Mouse (Mus musculus) gastrocnemius, postnatal 36 days (tissue): ENCODE measurements around the gene Prss48. TPM values are rescaled to one million over a fixed set of nuclear protein-coding genes. Genes with fewer than 3 reads are reported as not detected.
A peak's percentile ranks its signal among the peaks of the same experiment; 100 is the strongest.

Experiments
- DNase-seq, 2 experiments: peaks; one replicate each; pipeline ENCODE4 v3.0.0; 2022
- intact Hi-C: fragments of 180-260 bp; cut with DNase I; formaldehyde crosslinking; loops from one replicate; pipeline ENCODE4 v1.15.1; 2025
- long read RNA-seq, 2 experiments: library from polyadenylated mRNA; stranded (forward); transcript quantifications; one replicate each; pipeline ENCODE4 v2.0.0; 2021
- total RNA-seq, 2 experiments: library from RNA; stranded (reverse); gene quantifications; 2 replicates each; pipeline ENCODE4 v1.2.3; 2021

Gene Prss48
- total RNA-seq = not detected
- long read RNA-seq, experiment 1 = 0 reads
- long read RNA-seq, experiment 2 = 0 reads

DNA sequence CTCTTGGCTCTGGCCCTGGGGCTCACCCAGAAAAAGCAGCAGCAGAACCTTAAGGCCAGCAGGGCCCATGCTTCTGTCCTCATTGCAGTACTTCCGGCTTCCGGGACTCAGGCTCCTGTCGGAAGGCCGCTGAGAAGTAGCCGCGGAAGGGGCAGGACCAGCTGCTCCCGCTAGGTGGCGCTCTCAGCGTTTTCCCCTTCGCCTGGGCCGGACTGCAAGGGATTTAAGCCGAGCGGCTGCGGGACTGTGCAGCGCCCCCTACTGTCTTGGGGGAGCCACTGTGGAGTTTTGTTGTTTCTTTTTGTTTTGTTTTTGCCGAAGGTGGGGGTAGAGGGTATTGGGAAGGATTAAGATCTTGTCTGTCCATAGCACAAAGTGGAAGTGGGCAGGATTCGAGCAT is at the start of gene Prss48:
Prss48 (minus strand) TSS at position 69 of the 400 bp plus-strand sequence.
- no peak for DNase-seq
- intact Hi-C loops = no loop called here

DNA sequence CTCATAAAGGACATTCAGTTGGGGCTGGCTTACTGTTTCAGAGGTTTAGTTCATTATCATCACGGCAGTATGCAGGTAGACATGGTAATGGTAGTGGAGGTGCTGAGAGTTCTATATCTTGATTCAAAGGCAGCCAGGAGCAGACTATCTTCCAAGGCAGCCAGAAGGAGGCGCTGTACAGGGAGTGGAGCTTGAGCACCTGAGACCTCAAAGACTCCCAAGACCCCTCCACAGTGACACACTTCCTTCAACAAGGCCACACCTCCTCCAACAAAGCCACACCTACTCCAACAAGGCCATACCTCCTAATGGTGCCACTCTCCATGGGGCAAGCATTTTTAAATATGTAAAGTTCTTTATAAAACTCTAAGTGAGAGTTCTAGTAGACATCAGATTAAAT is 46.8 kb upstream of the Prss48 start:
- intact Hi-C loops = no loop called here
- DNase-seq = no peak

DNA sequence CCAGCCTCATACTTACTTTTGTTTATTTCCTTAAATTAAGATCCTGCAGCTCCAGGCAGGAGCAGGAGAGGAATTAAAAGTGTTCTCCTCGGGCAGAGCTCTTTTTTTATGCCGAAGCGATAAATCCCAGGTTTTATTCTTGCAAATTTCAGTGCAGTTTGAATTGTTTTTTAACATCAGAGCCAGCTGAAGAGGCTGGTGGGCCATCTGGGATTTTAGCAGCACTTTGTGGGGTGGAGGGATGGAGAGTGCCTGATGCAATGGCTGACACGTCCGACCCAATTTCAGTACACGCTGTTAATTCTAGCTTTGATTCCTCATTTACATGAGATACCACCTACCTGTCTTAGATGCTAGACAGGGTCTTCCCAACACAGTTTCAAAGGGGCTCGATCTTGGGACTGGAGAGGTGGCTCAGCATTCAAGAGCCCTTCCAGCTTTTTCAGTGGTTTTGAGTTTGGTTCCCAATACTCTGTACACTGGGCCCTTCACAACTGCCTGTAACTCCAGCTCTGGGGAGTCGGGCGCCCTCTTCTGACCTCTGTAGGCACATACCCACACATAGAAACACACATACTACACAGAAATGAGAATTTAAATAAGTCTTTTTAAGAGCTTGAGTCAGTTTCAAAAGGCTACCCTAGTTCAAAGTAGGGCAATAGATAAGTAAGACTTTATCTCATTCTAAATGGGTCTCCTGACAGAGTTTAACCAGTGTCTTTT is 45.6 kb upstream of the Prss48 start:
- intact Hi-C loops = no loop called here
- DNase-seq = no peak

DNA sequence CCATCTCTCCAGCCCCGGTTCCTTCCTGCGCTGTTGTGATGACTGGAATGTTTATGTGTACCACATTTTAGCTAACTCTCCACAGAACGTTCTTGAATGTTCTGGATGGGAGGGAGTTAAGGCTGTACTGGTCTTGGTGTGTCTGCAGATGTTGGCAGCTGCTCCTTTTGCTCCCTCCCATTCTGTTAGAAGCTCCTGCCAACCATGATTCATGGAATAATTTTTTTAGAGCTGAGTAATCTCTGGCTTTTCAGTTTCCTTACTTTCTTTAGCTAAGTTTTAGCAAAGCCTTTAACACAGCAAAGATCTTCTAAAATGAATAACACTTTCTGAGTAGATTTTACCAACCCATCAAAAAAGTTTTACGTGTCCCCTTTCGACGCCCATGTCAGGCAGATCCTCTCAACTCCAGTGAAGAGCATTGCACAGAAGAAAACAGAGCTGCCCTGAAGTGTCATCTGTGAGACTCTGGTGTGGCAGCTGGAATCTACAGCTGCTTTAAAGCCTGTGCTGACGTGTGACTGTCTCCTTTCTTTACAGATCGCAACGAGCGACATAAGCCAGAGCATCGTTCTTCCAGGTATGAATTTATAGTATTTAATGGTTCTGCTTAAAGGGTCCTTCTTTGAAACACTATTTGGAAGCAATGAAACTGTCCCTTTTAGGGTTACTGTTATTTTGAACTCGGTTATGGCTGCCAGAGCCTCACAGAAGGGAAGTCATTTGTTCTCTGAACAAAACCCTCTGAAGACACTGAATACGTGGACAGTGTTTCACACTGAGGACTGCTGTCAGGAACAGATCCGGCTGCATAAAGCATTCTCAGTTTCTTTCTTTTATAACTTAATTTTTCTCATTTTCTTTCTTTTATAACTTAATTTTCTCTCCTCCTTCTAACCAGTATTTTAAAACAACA is 38.3 kb upstream of the Prss48 start:
- intact Hi-C loops = no loop called here
- DNase-seq = no peak

DNA sequence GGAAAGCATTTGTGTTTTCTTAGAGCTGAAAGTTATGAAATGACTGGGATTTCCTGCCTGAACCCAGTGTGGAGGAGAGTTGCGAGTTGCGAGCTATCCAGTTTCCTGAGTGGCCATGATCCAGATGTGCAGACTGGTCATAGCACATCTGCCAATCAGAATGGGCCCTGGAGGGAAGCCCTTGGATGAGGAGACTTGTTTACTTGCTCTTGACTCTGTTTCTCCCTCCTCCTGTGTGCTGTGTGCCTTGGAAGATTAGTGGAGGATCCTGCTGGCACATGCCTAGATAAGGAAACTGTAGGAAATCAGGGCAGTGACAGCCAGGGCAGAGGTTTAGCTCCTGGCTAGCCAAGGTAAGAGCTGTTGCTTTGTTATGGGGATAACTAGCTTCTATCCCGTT is 36.4 kb upstream of the Prss48 start:
- peak; percentile 58 to 67 for DNase-seq
- intact Hi-C loops = loop anchor here (5.0 kb wide), 1 partner anchor 399 kb away; no protein-coding TSS in a partner anchor

DNA sequence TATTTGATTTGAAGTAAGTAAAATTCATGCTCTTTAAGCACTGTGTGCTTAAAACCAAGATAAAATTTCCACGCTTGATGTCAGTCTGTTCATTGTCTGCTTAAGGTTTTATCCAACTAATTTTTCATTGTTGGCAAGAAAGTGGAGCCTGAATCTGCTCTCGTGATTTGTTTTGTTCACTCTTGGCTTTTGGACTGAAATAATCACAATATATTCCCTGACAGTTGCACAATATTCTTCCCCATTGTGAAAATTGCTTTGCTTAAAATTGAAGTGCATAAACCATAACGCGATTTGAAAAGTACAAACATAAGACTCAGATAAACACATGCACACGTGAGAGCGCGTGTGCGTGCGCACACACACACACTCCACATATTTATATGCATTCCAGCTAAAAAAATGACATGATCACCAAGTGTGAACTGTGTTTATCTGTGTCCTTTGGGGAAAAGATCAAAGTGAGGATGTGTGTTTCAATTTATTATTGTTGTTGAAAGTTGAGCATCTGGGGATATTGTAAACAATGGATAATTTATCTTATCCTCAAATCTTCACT is 35.7 kb upstream of the Prss48 start:
- intact Hi-C loops = loop anchor here (5.0 kb wide), 1 partner anchor 399 kb away; no protein-coding TSS in a partner anchor
- DNase-seq = no peak

DNA sequence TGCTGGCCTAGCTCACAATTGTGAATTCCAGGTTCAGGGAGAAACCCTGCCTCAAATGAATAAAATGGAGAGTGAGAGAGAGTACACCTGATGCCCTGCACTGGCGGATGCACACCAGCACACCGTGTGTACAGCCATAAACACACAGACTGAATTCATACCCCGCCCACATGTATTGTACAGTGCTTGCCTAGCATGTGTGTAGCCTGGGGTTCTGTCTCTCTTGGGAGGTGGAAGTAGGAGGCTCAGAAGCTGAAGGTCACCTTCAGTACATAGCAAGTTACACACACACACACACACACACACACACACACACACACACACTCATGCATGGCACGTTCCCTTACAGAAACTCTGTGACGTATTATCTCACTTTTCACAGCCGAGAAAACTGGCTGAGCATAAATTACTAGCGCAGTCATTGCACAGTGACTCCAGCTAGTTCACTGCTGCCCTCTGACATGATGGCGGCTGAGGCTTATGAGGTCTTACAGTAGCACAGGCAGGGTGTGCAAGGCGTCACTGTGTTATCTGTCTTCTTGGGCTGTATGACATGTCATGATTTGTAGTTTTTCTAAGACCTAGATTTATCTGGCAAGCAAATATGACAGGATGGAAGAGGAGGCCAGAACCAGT is 31.3 kb upstream of the Prss48 start:
- DNase-seq = no peak
- intact Hi-C loops = no loop called here

DNA sequence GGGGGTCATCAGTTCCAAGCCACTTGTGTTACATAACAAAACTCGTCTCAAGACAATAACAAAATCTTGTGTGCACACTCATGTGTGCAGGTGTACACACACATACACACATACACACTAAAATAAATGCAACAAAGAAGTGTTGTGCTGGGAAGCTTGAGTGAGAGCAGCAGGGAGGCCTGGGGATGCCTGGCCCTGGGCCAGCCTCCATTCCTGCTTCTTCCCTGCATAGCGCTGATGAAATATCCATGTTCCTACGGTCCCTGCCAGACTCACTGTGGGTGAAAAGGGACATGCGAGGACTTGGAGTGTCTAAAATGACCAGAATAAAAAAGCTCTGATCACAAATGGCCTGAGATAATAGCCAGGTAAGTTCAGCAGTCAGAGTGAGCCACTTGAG is 28.3 kb upstream of the Prss48 start:
- DNase-seq = no peak
- intact Hi-C loops = no loop called here

DNA sequence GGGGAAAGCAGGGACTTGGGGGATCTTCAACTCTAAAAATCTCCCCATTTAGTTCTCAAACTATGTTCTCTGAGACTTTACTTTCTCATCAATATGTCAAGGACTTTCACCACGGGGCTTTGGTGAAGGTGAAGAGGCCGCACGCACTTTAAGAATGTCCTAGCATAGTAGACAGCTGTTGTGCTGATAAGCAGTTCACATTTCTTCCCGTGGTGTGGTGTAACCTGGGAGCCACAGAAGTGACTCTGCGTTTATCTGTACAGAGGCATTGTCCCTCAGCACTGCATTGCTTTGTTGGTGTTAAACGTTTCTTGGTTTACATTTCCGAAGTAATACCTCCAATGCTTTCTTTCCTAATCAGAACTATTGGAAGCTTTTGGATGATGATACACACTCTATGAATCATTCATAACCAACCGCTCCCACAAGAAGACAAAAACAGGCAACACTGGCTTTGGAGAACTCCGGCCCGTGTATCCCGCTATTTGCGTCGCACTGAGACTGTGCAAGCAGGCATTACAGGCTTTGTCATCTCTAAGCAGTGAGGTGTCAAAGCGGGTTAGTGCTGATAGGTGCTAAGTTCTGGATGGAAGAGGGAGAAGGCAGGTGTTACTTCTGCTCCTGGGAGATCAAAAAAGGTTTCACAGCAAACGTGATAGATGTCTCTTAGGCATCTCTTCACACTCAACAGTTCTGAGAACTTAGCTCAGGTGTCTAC is 26.5 kb upstream of the Prss48 start:
- DNase-seq = no peak
- intact Hi-C loops = no loop called here

DNA sequence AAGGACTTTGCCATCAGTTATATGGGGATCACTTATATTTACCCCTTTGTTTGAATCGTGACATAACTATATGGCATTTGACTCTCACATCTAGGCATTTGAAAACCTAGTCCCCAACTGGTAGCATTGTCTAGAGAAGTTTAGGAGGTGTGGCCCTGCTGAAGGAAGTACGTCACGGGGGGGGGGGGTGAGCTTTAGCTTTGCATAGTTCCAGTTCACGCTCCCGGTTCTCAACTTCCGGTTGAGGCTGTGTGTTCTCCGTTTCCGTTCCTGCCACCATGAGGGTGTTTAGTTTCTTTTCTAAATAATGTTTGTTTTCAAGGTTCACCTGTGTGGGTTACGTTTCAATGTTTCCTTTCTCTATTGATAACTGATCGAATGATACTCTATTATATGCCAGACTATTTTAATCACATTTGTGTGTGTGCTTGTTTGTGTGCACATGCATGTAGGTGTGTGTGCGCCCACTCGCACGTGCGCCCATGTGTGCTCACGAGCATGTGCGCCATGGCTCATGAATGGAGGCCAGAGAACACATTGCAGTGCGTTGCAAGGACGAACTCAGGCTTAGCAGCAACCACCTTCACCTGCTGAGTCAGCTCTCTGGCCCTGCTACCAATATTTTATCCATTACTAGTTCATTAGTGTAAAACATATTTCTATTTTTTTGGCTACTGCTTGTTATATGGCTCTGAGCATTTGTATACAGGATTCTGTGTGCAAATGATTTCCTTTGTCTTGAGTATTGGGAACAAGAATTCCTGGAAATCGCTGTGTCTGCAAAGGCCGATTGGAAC is 23.2 kb upstream of the Prss48 start:
- intact Hi-C loops = no loop called here
- no peak for DNase-seq

DNA sequence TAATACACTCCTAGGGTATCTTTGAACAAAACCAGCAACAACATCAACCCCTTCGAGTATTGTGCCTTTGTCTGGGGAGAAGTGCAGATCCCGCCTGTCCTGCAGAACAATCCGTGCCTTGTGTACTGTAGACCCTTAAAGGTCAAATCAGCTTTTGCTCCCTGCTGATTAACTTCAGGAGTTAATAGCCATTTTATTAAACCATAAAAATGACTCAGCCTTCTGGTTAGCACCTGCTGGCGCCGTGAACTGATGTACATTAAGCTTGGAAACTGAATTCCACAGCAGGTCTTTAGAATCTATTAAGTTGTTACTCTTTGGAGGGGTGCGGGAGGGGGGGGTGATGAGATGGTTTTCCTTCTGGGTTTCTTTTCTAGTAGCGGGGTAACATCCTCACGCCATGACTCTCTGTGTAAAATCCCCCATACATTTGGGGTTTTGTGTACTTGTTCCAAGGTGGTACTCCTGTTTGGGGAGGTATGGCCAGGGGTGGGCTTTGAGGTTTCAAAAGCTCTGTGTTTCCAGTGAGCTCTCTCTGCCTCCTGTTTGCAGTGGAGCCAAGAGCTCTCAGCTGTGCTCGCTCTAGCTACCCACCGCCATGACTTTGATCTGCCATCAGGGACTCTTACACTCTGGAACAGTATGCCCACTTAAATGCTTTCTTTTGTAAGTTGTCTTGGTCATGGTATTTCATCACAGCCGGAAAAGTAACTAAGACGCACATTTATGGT is 21.9 kb upstream of the Prss48 start:
- intact Hi-C loops = no loop called here
- no peak for DNase-seq

DNA sequence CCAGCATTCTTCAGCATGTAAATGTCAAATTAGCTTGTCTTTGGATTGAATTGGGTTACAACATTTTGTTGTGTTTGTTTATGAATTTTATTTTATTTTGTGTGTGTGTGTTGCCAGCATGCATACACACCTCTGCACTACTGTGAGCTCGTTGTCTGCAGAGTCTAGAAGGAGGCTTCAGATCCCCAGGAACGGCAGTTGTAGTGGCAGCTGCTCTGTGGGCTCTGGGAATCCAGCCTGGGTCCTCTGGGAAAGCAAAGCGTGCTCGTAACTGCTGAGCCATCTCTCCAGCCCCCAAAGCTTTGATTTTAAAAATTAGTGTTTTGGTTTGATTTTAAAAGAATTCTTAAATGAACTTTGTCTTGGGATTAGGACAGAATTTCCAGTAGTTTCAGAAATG is 19.4 kb upstream of the Prss48 start:
- intact Hi-C loops = no loop called here
- no peak for DNase-seq

DNA sequence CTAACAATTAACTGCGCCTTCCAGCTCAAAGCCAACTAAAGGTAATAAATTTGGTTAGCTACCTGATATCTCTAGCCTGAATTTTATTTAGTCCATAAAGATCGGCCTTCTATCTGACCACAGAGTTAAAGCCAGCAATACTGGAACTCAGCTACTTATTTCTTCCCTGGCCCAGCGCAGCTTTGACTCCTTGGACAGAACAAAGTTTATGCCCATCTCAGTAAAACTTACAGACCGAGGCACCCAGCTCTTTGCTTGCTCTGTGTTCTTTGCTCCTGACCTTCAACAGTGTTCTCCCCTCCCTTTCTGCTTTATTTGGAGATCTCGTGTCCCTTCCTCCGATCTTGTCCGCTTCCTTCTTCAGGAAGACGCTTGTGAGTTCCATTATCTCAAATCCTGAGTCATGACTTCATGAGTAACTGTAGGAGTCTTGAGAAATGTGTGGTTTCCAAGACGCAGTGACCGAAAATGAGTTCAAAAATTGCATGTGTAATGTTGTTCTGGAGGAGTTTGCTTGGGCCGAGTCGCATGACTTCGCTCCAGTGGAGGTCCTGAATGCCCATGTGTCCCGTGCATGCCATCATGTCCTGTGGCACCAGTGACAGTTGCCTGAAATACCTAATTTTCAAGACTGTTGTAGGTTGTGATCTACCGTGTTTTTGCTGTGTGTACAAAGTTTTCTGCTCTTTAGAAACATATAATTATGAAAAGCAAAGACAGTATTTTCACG is 18.8 kb upstream of the Prss48 start:
- intact Hi-C loops = no loop called here
- DNase-seq = no peak

DNA sequence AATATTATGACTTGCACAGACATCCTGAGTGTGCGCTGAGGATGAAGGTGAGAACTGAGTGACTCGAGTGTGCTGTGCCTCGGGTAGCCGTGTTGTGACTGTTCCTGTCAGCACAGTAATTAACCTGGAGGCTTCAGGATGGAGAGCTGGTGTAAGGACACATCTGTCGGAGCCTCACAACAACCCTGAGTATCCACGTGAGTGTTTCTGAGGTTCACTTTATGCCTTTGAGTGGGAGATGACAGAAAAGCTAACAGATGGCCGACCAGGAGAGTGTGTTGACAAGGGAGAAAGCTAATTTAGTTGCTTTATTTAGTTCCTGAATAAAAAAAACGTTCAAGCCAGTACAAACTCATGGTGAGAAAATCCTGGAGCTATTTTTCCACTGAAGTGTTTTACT is 15.2 kb upstream of the Prss48 start:
- no peak for DNase-seq
- intact Hi-C loops = no loop called here

DNA sequence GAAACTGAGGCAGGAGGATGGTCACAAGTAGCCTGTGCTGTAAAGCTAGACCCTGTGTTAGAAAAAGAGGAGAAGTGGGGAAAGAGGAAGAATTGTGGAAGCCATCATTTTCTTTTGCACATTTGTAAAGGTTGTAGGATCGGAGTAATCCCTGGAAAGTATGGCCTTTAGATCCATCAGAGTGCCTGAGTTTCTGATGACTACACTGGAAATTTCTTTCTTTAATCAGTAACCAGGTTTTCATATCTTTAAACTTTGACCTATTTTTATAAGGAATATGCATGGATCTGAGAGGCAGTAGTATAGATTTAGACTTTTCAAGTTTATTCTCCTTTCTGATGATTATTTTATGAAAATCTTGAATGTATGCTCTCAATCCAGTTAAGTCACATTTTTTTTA is 14.7 kb upstream of the Prss48 start:
- no peak for DNase-seq
- intact Hi-C loops = no loop called here

DNA sequence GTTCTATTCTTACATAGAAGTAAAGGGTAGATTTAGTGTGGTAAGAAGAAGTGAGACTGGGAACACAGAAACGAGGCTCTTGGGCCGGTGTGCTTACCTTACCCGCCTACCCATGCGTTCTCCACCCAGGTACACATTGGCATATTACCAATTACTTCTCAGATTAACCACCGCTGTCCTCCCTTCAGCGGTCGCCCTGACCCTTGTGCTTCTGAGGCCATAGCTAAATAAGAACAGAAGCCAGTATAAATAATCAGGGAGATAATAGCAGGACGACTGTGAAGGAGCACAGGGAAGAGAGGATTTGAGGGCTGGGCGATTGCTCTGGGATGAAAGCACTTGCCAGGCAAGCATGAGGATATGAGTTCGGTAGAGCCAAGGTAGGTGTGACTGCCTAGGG is 11.5 kb upstream of the Prss48 start:
- intact Hi-C loops = no loop called here
- DNase-seq = no peak

DNA sequence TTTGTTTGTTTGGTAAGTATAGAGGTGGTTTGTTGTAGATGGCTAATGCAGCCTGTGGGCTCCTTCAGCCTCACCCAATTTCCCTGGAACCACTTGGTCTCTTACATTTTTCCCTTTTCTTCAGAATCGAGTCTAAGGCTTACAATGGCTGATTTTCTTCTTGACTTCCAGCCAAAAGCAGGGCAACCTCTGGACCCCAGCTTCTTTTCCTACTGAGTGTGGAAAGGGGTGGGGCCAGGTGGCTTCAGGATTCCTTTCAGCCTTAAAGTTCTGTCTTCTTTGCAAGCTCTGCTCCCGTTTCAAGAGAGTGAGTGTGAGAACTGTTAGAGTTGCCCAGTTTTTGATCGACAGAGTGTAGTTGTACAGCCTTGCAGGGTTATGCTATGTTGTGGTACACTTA is 9.5 kb upstream of the Prss48 start:
- DNase-seq = no peak
- intact Hi-C loops = no loop called here

DNA sequence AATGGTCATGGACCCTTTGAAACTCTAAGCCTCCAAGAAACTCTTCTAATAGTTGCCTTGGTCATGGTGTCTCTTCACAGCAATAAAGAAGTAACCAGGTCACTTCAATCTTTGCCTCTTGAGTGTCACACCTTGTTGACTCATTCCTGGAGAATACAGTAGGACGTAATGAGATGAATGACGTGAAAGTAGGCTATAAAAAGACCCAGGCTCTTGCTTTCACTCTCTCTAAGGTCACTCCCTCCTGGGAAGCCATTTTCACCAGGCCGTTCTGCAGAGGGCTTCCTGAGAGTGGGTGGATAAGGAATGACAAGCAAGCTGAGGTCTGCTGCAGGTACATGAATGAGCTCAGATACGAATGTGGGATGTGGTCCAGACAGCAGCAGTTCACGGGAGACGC is 9.1 kb upstream of the Prss48 start:
- intact Hi-C loops = no loop called here
- no peak for DNase-seq
